Mouse (Mus musculus) embryonic facial prominence, embryonic 13.5 days (tissue): Measurements from ENCODE around the gene Astl. TPM values are rescaled to one million over a fixed set of nuclear protein-coding genes. Genes with fewer than 3 reads are reported as not detected.

Experiments used
- ATAC-seq: fragments of 200-750 bp; cut with Nextera tagmentation; 2 replicates; pipeline ENCODE4 v1.8.0; 2017; ENCODE audit warnings: low read depth; ENCODE audit not compliant: insufficient number of reproducible peaks, insufficient read depth, low FRiP score, low TSS enrichment
- H3K27ac ChIP-seq: fragments of 300-500 bp; sonication (generic); 2 replicates; pipeline ENCODE4 v1.5.1; 2015; ENCODE audit warnings: moderate library complexity, mild to moderate bottlenecking, inconsistent platforms
- H3K27me3 ChIP-seq: fragments of 300-500 bp; sonication (generic); 2 replicates; pipeline ENCODE4 v1.6.1; 2015; ENCODE audit warnings: mild to moderate bottlenecking, inconsistent platforms
- H3K36me3 ChIP-seq: fragments of 300-500 bp; sonication (generic); 2 replicates; pipeline ENCODE4 v1.6.1; 2015; ENCODE audit warnings: mild to moderate bottlenecking, inconsistent platforms
- H3K4me1 ChIP-seq: fragments of 300-500 bp; sonication (generic); 2 replicates; pipeline ENCODE4 v1.6.1; 2015; ENCODE audit warnings: inconsistent platforms
- H3K4me2 ChIP-seq: fragments of 300-500 bp; sonication (generic); 2 replicates; pipeline ENCODE4 v1.6.1; 2015; ENCODE audit warnings: moderate library complexity, mild to moderate bottlenecking, inconsistent platforms
- H3K4me3 ChIP-seq: fragments of 300-500 bp; sonication (generic); 2 replicates; pipeline ENCODE4 v1.5.1; 2015; ENCODE audit warnings: mild to moderate bottlenecking, inconsistent platforms
- H3K9ac ChIP-seq: fragments of 300-500 bp; sonication (generic); 2 replicates; pipeline ENCODE4 v1.6.1; 2015; ENCODE audit warnings: mild to moderate bottlenecking, inconsistent platforms
- H3K9me3 ChIP-seq: fragments of 300-500 bp; sonication (generic); 2 replicates; pipeline ENCODE4 v1.6.1; 2016; ENCODE audit warnings: inconsistent platforms
- WGBS: fragments of 180-500 bp; shearing (Covaris S2); methylation state at CpG from one replicate; pipeline ENCODE4 v1.1.7; 2015; ENCODE audit warnings: mixed read lengths; 5-methylcytosine and 5-hydroxymethylcytosine counted together
- polyA plus RNA-seq: library from polyadenylated mRNA; unstranded; fragments of >200 nt; fragmentation: Nextera tagmentation; extraction: Ambion mirVana; gene quantifications from 2 replicates; pipeline ENCODE4 v1.2.1, GENCODE M21; 2015

The Astl gene
- polyA plus RNA-seq, 1 experiment from 2014 or later = 0.76 TPM

- no peak overlapping the region for H3K9ac ChIP-seq
- H3K4me1 ChIP-seq = no peaks in the 10 kb centered on the region
- H3K27ac ChIP-seq = no peak overlapping the region
- H3K4me3 ChIP-seq = no peak overlapping the region
- no peaks in the 10 kb centered on the region for H3K27me3 ChIP-seq
- no peak overlapping the region for H3K4me2 ChIP-seq
- 88% methylated on average over 7 of the region's 7 CpGs for WGBS
- ATAC-seq = no peak
- no peaks in the 10 kb centered on the region for H3K9me3 ChIP-seq
- H3K36me3 ChIP-seq = no peaks in the 10 kb centered on the region
Measured at GRCm38 (mm10) chr2:127310685-127311084, 27.8 kb upstream of the Astl start.

DNA sequence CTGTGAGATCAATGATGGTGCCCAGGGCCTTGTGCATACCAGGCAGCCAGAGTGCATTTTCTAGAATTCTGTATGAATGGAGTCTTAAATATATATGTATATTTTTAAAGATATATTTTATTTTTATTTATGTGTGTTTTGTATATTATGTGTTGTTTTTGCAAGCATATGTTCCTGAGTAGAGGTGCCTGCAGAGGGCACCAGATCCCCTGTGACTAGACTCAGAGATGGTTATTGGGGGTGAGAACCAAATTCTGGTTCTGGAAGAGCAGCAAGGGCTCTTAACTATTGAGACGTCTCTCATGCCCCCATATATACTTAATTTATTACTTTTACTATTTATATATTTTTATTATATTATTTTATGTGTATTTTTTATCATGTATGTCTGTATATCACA lies 27.2 kb upstream of the Astl start:
- Histone ChIP-seq H3K9me3 (no peaks in the 10 kb centered on the region), H3K27ac (no peak overlapping the region), H3K36me3 (no peaks in the 10 kb centered on the region), H3K4me1 (no peaks in the 10 kb centered on the region), H3K4me2 (no peak overlapping the region), H3K9ac (no peak overlapping the region), H3K27me3 (no peaks in the 10 kb centered on the region), H3K4me3 (no peak overlapping the region)
- 87% methylated on average over 1 of the region's 1 CpGs for WGBS
- ATAC-seq = no peak

- WGBS = 92% methylated on average over 4 of the region's 4 CpGs
- no peak for ATAC-seq
- Histone ChIP-seq H3K9ac (no peak overlapping the region), H3K27ac (no peak overlapping the region), H3K4me3 (no peak overlapping the region), H3K9me3 (no peaks in the 10 kb centered on the region), H3K27me3 (no peaks in the 10 kb centered on the region), H3K4me2 (no peak overlapping the region), H3K4me1 (no peaks in the 10 kb centered on the region), H3K36me3 (no peaks in the 10 kb centered on the region)
Measured at GRCm38 (mm10) chr2:127312801-127313200, 25.6 kb upstream of the Astl start.

GRCm38 (mm10) chr2:127313878-127314277 lies 24.6 kb upstream of the Astl start:
- Histone ChIP-seq H3K9ac (no peak overlapping the region), H3K27ac (no peak overlapping the region), H3K27me3 (no peaks in the 10 kb centered on the region), H3K4me3 (no peak overlapping the region), H3K4me1 (no peaks in the 10 kb centered on the region), H3K4me2 (no peak overlapping the region), H3K9me3 (no peaks in the 10 kb centered on the region), H3K36me3 (no peaks in the 10 kb centered on the region)
- 49% methylated on average over 4 of the region's 4 CpGs for WGBS
- no peak for ATAC-seq

DNA sequence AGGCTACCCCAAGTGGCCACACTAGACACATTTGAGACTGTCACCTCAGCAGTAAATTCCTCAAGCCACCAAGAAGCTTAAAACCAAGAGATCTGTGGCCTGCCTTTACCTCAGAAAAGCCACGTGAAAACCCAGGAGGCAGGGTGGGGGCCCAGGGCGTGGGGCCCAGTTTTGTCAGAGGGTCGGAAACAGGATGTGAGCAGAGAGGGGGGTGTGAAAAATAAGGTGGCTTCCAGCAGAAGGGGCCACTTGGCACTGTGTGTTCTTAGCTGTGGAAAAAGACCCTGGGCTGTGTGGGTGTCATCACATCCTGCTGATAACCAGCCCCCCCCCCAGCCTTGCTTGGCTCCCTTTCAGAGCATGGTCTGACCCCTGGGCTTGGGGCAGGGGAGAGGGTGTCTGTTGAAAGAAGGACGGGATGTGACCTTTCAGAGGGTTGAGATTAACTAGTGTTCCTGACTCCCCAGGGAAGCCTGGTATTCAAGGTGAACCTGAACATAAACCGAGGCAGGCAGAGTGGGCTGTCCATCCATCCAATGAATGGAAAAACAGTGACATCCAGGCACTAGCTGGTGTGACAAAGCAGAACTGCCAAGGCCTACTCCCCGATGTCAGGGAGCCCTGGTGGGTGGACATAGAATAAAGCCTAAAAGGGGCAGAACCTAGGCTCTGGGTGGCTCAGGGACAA lies 23.8 kb upstream of the Astl start:
- ATAC-seq = no peak
- no peaks in the 10 kb centered on the region for H3K4me1 ChIP-seq
- WGBS = 76% methylated on average over 6 of the region's 6 CpGs
- H3K27ac ChIP-seq = no peak overlapping the region
- no peak overlapping the region for H3K4me3 ChIP-seq
- H3K9me3 ChIP-seq = no peaks in the 10 kb centered on the region
- no peaks in the 10 kb centered on the region for H3K27me3 ChIP-seq
- no peak overlapping the region for H3K4me2 ChIP-seq
- no peak overlapping the region for H3K9ac ChIP-seq
- H3K36me3 ChIP-seq = no peaks in the 10 kb centered on the region

GRCm38 (mm10) chr2:127315155-127315470 lies 23.3 kb upstream of the Astl start:
- no peak overlapping the region for H3K9ac ChIP-seq
- H3K27me3 ChIP-seq = no peaks in the 10 kb centered on the region
- no peaks in the 10 kb centered on the region for H3K9me3 ChIP-seq
- no peak overlapping the region for H3K4me3 ChIP-seq
- H3K27ac ChIP-seq = no peak overlapping the region
- no peak overlapping the region for H3K4me2 ChIP-seq
- no peak for ATAC-seq
- H3K36me3 ChIP-seq = no peaks in the 10 kb centered on the region
- H3K4me1 ChIP-seq = no peaks in the 10 kb centered on the region
- 95% methylated on average over 1 of the region's 1 CpGs for WGBS

GRCm38 (mm10) chr2:127316431-127316830 lies 22.0 kb upstream of the Astl start:
- 77% methylated on average over 5 of the region's 5 CpGs for WGBS
- ATAC-seq = no peak
- Histone ChIP-seq H3K27ac (no peak overlapping the region), H3K4me2 (no peak overlapping the region), H3K9me3 (no peaks in the 10 kb centered on the region), H3K4me3 (no peak overlapping the region), H3K27me3 (no peaks in the 10 kb centered on the region), H3K4me1 (no peaks in the 10 kb centered on the region), H3K36me3 (no peaks in the 10 kb centered on the region), H3K9ac (no peak overlapping the region)

DNA sequence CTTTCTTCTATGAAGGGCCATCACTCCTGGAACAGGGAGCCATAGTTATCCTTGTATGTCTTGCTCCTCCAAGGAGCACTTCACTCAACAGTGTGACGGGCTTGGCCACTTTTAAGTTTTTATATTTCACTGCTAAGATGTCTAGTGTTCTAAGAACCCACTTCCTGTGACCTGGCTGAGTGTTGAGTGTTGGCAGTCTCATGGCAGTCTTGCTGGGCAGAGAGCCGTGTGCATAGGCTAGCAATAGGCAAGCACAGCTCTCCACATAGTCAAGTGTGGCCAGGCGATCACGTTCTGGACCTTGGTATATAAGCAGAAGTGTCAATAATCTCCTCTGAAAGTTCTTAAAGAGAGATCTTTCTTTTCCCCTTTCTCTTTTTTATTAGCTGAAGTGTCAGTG lies 20.3 kb upstream of the Astl start:
- no peak overlapping the region for H3K4me2 ChIP-seq
- H3K4me1 ChIP-seq = no peaks in the 10 kb centered on the region
- ATAC-seq = no peak
- no peak overlapping the region for H3K27ac ChIP-seq
- H3K4me3 ChIP-seq = no peak overlapping the region
- no peaks in the 10 kb centered on the region for H3K27me3 ChIP-seq
- H3K9ac ChIP-seq = no peak overlapping the region
- no peaks in the 10 kb centered on the region for H3K9me3 ChIP-seq
- 88% methylated on average over 4 of the region's 4 CpGs for WGBS
- H3K36me3 ChIP-seq = no peaks in the 10 kb centered on the region

DNA sequence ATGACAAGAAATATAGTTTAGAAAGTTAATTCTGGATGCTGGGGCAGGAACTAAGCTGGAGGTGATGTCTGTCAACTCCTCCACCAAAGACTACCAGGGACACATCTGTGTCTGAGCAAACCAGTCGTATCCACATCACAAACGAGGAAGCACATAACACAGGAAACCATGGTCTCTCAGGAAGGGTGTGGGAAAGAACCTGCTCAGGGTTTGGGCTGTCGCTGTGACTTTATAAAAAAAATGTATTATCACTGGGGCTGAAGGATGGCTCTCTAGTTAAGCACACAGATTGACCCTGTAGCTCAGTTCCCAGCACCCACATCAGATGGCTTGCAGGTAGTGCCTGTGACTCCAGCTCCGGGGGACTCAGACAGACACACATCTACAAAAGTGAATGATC lies 19.4 kb upstream of the Astl start:
- ATAC-seq = no peak
- no peaks in the 10 kb centered on the region for H3K9me3 ChIP-seq
- H3K4me3 ChIP-seq = no peak overlapping the region

DNA sequence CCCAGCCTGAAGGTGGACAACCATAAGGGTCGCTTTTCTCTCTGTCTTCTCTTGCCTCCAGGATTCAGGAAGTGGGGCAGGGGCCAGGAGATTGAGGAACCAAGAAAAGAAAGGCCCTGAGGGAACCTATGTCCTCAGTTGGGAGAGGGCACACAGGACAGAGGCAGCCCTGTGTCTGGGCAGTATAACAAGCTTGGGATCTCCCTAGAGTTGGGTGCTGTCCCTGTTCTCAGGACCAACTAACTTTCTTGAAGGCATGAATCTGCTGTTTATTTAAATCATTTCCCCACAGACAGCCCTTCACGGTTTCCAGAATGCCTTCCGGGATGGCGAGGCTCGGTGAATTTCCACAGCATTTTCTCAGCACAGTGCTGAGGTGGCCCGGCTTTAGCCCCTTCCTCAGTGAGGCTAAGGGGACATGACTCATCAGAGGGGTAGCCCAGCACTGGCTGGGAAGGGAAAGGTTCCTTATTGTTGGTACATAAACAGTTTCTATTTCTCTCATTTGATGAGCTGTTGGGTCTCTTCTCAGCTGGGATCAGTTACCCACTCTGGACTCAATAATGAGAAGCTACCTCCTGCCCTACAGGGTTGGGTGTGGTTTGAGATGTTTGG lies 15.7 kb upstream of the Astl start:
- Histone ChIP-seq H3K27me3 (no peaks in the 10 kb centered on the region), H3K36me3 (no peaks in the 10 kb centered on the region), H3K27ac (no peak overlapping the region), H3K4me3 (no peak overlapping the region), H3K9ac (no peak overlapping the region), H3K4me2 (no peak overlapping the region), H3K9me3 (no peaks in the 10 kb centered on the region), H3K4me1 (0 out of 2 replicates have a peak, but pooled peaks cover 4% of the 10 kb centered on the region)
- WGBS = 67% methylated on average over 6 of the region's 6 CpGs
- ATAC-seq = no peak

More for the DNA sequence above, 19.4 kb upstream of the Astl start:
- 67% methylated on average over 4 of the region's 4 CpGs for WGBS
- no peak overlapping the region for H3K27ac ChIP-seq
- H3K4me1 ChIP-seq = 0 out of 2 replicates have a peak, but pooled peaks cover 4% of the 10 kb centered on the region
- no peaks in the 10 kb centered on the region for H3K36me3 ChIP-seq
- no peak overlapping the region for H3K9ac ChIP-seq
- no peak overlapping the region for H3K4me2 ChIP-seq
- no peaks in the 10 kb centered on the region for H3K27me3 ChIP-seq

DNA sequence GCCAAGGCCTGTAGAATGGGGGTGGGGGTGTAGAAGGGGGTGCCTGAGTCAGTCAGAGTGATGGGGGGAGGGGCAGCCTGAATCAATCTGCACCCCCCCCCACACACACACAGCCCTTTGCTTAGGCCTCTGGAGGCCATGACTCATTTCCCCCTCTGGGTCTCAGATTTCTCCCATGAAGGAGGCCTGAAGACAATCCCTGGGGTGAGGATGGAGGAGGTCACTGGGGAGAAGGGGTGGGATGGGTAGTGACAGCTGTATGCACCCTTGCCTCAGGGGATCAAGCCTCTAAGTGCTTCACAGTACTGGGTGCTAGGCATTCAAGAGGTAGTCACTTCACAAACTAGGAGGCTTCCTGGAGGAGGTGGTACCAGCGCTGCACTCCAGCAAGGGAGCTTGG lies 14.8 kb upstream of the Astl start:
- Histone ChIP-seq H3K4me3 (no peak overlapping the region), H3K9ac (no peak overlapping the region), H3K4me2 (no peak overlapping the region), H3K9me3 (no peaks in the 10 kb centered on the region), H3K4me1 (0 out of 2 replicates have a peak, but pooled peaks cover 4% of the 10 kb centered on the region), H3K27ac (no peak overlapping the region), H3K36me3 (no peaks in the 10 kb centered on the region), H3K27me3 (no peaks in the 10 kb centered on the region)
- no peak for ATAC-seq
- 92% methylated on average over 1 of the region's 1 CpGs for WGBS

DNA sequence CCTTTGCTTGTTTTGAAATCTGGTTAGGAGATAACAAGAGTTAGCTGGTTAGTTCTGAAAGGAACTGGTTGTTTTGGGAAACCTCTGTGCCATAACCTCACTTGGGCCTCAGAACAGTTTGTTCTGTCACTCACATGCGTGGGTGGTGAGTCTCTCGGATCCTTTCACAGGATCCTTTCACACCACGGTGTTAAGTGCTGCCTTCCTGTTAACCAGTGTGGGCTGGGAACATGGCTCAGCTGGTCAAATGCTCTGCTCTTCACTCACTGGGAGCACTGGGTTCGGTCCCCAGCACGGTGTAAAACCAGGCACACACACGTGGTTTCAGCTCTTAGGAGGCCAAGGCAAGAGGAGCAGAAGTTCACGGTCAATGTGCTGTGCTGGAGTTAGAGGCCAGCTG lies 14.0 kb upstream of the Astl start:
- WGBS = 76% methylated on average over 7 of the region's 7 CpGs
- H3K27ac ChIP-seq = no peak overlapping the region
- H3K4me1 ChIP-seq = 0 out of 2 replicates have a peak, but pooled peaks cover 4% of the 10 kb centered on the region
- H3K4me3 ChIP-seq = no peak overlapping the region
- H3K9ac ChIP-seq = no peak overlapping the region
- no peak overlapping the region for H3K4me2 ChIP-seq
- H3K9me3 ChIP-seq = no peaks in the 10 kb centered on the region
- ATAC-seq = no peak
- no peaks in the 10 kb centered on the region for H3K27me3 ChIP-seq
- H3K36me3 ChIP-seq = no peaks in the 10 kb centered on the region
